Mouse (Mus musculus) spleen, postnatal 10 days (tissue): ENCODE results near the gene Cilp.

Source experiments
- DNase-seq, 2 experiments: peaks; one replicate each; pipeline ENCODE4 v3.0.0; 2021 to 2022; ENCODE audit warnings: low spot score in 2 of 2

Gene Cilp

DNA sequence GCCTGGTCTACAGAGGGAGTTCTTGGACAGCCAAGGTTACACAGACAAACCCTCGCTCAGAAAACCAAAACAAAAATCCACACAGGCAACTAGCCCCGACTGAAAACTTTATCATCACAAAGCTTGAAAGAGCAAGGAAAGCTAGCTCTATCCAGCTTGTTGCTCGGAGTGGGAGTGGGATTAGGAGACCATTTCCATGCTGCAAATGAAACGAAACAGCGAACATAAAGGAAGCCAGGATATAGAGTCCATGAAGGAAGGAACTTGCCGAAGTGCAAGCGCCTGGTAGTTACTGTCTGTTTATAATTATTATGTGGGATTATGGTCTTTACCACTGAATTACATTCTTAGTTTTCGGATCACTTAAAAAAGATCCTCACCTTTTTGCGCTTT lies 28.6 kb downstream of the Cilp start:
- DNase-seq: peak; percentile 26 to 38

DNA sequence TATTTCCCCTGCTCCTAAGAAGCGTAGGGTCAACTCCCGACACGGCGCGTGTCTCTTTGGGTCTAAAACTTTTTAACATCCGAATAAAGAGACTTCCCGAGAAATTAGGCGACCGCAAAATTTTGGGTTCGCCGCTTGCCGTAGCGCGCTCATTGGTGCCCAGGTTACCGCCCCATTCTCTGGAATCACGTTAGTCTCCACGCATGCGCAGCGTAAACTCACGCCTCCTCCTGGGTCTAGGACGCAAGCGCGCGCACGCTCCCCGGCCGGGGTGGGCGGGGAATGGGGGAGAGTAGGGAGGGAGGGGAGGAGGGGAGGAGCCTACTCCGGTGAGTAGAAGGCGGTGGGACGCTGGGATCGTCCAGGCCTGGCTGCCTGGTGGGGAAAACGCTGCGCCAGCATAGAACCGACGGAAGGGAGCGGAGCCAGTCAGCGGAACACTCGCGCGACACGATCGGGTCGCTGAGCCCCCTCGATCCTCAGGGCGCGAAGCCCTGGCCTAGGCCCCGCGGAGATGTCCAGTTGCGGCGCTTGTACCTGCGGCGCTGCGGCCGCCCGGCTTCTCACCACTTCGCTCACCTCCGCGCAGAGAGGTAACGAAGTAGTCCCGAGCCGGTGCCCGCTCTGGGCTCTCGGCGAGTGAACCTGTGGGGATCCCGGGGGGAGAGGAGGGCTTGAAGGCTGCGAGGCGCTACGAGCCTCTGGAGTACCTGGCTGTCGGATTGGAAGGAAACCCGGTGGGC lies 29.2 kb downstream of the Cilp start, which contains the start of gene Clpx:
Gene Clpx, plus strand, starts transcription at position 288 of the 743 bp plus-strand sequence.
- peak; percentile 96 to 99 for DNase-seq

DNA sequence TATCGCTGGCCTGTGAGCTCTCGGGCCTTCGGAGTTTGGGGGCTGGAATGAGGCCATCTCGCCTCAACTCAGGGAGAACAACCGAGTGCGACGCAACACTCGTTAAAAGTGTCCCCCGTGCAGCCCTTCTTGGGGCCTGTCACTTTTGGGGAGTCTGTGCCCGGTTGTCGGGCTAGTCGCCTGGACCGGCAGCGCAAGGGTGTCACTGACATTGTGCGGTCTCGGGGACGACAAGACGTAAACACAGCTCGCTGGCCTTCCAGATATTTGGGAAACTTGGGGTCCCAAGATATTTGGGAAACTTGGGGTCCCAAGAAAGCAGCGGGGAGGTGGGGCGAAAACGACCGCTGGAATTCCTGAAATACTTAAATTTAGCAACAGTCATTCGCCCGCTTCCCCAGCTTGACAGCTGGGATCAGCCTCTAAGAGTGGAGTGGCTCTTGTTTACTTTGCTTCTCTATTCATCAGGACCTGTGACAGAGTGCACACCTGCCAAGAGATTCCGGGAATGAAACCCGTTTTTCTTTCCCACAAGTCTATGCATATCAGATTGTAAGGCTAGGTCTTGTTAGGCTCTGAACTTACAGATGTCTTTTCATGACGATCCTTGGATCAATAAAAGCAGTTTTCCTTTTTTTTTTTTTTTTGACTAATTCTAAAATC lies 29.9 kb downstream of the Cilp start:
- DNase-seq: no peak

DNA sequence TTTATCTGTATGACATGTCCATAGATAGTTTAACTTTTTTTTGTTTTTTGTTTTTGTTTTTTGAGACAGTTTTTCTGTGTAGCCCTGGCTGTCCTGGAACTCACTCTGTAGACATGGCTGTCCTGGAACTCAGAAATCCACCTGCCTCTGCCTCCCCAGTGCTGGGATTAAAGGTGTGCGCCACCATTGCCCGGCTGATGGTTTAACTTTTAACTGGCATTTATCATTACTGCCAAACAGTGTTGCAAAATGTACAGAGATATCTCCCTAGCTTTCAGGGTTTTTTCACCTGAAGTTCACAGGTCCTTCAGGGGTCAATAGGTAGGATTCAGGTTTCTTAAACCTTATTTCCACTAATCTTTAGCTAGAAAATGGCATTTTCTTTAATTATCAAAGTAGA lies 32.1 kb downstream of the Cilp start:
- DNase-seq: no peak

DNA sequence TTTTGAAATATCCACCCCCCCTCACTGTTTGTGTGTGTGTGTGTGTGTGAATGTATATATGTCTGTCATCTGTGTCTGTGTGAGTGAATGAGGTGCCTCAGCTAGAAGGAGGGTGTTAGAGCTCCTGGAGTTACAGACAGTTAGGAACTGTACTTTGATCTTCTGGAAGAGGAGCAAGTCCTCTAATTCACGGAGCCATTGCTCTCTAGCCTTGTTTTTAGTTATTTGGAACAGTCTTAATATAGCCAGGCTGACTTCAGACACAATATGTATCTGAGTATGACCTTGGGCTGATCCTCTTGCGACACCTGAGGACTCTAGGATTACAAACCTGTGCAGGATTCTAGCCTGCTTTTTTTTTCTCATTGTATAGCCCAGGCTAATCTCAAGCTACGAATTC lies 33.8 kb downstream of the Cilp start:
- DNase-seq: no peak

DNA sequence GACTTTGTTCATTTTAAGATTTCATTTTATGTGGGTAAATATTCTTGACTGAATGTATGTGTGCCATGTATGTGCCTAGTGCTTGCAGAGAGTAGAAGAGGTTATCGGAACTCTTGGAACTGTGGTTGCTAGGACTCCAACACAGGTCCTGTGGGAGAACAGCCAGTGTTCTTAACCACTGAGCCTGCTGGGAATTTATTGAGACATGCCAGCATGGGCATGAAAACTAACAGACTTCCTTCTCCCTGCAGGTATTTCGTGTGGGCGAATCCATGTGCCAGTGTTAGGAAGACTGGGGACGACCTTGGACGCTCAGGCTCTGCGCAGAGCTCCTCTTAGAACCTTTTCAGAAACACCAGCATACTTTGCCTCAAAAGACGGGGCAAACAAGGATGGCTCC lies 34.7 kb downstream of the Cilp start:
- DNase-seq: no peak

DNA sequence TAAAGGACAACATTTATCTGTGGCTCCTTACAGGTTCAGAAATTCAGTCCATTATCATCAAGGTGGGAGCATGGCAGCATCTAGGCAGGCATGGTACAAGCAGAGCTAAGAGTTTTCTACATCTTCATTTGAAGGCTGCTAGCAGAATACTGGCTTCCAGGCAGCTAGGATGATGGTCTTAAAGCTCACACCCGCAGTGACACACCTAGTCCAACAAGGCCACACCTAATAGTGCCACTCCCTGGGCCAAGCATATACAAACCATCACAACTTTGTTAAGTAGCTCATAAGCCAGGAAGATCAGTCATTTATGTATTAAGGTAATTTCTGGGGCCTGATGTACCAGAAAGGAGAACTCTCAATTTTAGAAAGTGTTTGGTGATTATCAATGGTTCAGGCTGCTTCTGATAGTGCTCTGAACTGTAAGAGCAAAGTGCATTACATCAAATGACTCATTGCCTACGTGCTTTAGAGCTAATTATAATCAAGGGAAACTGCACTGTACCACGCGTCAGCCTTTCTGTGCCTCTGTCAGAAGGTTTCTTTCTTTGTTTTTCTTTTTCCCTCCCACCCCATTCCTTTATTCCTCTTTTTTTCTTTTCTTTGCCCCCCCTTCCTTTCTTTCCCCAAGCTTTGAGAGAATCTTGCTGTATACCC lies 37.5 kb downstream of the Cilp start:
- no peak for DNase-seq

DNA sequence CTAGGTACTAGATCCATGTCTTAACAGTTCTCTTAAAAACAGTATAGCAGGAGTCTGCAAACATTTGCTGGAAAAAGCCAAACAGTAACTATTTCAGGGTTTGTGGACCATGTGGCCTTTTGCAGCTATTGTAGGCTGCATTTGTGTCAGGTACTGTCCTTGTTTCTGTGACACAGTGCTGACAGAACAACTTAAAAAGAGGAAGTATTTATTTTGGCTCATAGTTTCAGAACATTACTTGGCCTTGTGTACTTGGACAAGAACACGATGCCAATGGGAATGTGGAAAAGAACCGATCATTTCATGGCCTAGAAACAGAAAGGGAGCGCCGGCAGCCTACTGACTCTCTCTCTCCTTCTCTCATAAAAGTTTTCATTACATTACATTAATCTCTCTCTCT lies 38.6 kb downstream of the Cilp start:
- no peak for DNase-seq

DNA sequence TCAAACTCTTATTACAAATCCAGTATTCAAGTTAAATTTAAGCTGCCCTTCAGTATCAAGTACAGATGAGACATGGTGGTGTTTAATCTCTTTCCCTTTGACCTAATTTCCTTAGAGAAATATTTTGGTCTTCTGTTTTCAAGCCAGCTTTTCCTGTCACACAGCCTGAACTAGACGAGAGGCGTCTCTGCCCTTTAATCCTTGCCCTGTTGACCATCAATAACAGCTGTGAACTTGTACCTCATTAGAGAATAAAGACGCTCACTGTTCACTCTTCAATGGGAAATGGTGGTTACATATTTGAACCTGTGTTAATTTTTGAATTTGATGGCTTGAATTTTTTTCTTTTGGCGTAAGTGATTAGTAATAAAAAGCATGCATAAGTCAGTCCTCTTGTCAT lies 39.3 kb downstream of the Cilp start:
- no peak for DNase-seq

DNA sequence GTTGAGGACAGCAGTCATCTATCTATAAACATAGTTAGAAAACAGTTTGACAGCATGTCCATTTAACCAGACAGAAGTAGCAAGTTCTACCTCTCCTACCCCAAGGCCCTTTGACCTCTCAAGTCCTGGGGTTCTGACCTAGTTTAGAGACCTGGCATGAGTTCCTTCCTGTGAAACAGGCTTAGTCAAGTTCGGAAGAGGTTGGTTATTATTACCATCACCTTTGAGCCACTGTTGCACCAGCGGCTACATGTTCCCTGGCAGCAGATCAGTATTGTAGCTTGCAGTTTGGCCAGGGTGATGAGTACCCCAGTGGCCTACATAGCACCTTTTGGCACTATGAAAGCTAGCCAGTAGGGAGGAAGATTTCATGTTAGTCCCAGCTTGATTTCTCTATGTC lies 41.7 kb downstream of the Cilp start:
- DNase-seq: no peak

DNA sequence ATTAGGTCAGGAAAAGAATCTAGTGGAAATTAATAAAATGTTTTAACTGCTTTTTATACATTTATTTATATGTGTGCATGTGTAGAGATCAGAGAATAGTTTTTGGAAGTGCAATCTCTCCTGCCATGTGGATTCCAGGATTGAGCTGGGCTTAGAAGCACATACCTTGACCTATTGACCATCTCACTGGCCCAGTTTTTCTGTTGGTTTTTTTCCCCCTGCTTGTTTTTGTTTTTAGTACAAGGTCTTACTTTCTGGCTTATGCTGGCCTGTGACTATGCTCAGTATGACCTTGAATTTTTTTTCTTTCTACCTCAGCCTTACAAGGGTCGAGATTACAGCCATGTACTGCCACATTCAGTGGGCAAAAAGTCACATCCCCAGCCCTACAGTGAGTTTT lies 43.0 kb downstream of the Cilp start:
- DNase-seq: no peak

DNA sequence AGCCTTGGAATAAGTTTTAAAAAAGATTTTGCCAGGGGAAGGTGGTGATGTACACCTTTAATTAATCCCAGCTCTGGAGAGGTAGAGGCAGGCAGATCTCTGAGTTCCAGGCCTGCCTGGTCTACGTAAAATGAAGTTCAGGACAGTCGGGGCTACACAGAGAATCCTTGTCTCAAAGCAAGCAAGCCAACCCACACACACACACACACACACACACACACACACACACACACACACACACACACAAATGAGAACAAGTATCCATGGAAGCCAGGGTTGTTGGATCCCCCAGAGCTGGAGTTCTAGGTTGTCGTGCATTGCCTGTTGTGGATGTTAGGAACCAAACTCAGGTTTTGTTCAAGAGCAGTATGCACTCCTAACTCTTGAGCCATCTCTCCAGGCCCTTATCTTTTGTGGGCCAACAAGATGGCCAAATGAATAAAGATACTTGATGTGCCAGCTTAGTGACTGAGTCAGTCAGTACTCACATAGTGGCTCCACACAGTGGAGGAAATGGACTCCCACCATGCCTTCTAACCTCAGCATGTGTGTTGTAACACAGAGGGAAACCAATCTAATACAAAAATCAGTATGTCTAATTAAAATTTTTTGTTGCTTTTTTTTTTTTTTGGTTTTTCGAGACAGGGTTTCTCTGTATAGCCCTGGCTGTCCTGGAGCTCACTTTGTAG lies 47.8 kb downstream of the Cilp start:
- DNase-seq: no peak

DNA sequence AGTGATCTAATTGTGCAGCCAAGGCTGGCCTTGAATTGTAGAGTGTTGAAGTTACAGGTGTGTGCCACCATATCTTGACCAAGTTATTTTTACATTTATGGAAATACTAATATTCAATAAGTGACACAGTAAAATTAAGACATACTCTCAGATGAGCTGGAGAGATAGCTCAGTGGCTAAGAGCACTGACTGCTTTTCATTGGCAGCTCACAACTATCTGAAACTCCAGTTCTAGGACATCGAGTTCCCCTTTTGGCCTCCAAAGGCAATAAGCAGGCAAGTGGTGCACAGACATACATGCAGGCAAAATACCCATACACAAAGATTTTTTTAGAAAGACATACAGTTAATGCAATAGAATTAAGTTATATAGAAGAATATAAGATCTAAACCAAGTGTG lies 48.9 kb downstream of the Cilp start:
- no peak for DNase-seq

DNA sequence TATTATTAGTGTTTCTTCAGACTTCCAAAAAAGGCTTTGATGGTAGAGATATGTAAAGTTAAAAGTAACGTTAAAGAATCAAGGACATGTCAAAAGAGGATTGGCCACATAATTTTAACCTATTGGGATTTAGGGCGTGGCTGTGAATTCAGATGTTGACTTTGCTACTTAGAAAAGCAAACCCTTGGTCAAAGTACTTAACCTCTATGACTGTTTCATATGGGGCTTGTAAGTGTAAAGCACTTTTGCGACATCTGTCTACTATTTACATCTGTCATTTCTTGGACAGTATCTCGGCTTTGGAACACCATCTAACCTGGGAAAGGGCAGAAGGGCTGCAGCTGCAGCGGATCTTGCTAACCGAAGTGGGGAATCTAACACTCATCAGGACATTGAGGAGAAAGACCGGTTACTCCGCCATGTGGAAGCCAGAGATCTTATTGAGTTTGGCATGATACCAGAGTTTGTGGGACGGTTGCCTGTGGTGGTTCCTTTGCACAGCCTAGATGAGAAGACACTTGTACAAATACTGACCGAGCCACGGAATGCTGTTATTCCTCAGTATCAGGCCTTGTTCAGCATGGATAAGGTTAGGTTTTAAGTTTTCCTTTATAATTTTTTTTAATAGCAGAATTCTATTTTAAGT lies 57.4 kb downstream of the Cilp start:
- no peak for DNase-seq

DNA sequence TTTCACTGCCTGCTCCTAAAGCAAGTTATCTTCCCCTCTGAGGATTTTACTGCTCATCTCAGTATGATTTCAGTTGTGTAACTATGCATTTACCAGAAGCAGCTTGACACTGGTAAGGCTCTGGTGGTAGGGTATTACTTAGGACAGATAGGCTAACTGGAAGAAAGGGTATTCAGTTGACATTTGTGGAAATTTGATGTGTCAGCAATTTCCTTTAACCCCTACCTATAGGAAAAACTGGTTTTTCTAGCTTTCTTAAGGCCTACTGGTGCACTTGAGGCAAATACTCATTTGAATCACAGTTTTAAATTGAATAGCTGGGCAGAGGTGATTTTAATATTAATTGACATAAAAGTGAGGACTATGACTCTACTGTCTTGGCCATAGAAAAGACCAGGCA lies 61.0 kb downstream of the Cilp start:
- DNase-seq: no peak

DNA sequence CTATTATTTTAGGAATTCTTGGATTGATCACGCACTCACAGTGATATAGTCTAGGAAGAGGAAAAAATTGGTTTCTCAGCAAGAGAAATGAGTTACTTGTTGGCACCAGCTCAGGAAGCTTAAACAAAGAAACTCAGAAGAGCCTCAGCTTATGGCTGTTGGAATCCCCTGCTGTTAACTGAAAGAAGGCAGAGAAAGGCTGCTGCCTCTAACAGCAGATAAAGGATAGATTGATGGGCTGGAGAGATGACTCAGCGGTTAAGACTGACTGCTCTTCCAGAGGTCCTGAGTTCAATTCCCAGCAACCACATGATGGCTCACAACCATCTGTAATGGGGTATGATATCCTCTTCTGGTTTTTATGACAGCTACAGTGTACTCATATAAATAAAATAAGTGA lies 62.4 kb downstream of the Cilp start:
- DNase-seq: no peak
